Mouse (Mus musculus) bone marrow, adult 2 months (tissue): ENCODE results near the gene Phka2. TPM values are rescaled to one million over a fixed set of nuclear protein-coding genes. Genes with fewer than 3 reads are reported as not detected.
A peak's percentile ranks its signal among the peaks of the same experiment; 100 is the strongest.

ENCODE experiments used
- H3K27ac ChIP-seq: fragments of 200-500 bp; 2 replicates; pipeline ENCODE4 v1.5.1; 2012; ENCODE audit warnings: low read depth, mild to moderate bottlenecking, control low read depth, inconsistent platforms, low read length; ENCODE audit not compliant: control insufficient read depth, poor library complexity, insufficient read depth
- H3K4me1 ChIP-seq: fragments of 200-500 bp; 2 replicates; pipeline ENCODE4 v1.6.1; 2011; ENCODE audit warnings: low read length; ENCODE audit not compliant: control insufficient read depth, insufficient read depth
- H3K4me3 ChIP-seq: fragments of 200-500 bp; replicated peaks from 2 replicates; pipeline ENCODE3; 2011; ENCODE audit warnings: mild to moderate bottlenecking, low read depth, low read length, control low read depth; ENCODE audit not compliant: control insufficient read depth
- CTCF ChIP-seq: fragments of 200-500 bp; IDR thresholded peaks from 2 replicates; pipeline ENCODE4 v1.5.1; 2011; ENCODE audit warnings: low read length, control low read depth; ENCODE audit not compliant: control insufficient read depth, insufficient read depth
- POLR2A ChIP-seq: fragments of 200-500 bp; IDR thresholded peaks from 2 replicates; pipeline ENCODE4 v1.6.1; 2011; ENCODE audit warnings: low read depth, mild to moderate bottlenecking, control low read depth, low read length, borderline replicate concordance; ENCODE audit not compliant: control insufficient read depth
- WGBS: fragments of 180-500 bp; shearing (Covaris S2); methylation state at CpG from one replicate; pipeline ENCODE4 v1.1.7; 2018; 5-methylcytosine and 5-hydroxymethylcytosine counted together
- polyA plus RNA-seq: library from polyadenylated mRNA; stranded (reverse); fragments of >200 nt; gene quantifications from 2 replicates; pipeline ENCODE4 v1.2.4, GENCODE M21; 2011; ENCODE audit warnings: low replicate concordance; ENCODE audit not compliant: missing spikeins, insufficient read depth, insufficient read length

Phka2 gene
- 7.8 and 21.6 TPM in 2 replicates for polyA plus RNA-seq

DNA sequence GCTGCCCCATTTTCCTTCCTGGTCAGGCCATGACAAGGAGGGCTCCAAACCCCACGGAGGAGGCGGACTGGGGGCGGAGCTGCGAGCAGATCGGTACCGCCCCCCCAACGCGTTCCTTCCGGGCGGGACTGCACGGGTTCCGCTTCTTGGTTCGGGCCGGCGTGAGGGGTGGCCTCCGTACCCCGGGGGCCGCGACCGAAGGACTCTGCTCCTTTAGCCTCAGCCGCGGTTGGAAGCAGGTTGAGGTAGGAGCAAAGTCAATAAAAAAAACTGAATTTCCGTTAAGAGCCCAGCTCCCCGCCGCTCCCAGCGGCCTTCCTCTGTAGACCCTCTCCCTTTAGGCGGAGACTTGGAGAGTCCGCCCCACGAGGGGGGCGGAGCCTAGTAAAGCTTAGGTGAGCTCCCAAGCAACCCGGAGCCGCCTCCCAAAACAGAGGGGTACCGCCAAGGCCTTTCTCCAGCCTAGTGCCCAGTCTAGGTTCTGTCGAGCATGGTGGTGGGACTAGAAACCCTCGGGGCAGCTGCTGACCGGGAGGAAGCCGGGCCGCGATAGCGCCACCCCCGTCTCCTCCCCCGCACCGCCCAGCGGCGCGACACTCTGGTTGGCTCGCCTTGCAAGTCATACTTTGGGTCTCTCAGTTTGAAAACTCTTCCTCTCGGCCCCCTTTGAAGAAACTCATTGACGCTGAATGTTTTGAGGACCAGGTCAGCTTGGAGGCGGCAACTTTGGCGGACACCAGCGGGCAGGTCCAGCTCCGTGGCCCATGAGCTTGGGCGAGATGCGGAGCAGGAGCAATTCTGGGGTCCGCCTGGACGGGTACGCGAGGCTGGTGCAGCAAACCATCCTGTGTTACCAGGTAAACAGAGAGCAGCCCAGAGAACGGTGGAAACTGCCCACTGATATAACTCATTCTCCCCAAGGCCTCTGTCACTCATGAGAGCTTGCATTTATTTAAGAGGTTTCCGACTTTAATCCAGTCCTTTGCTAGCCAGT lies at the start of gene Phka2:
TSS of gene Phka2 (plus strand) at position 119 of the 994 bp plus-strand sequence.
- Histone ChIP-seq H3K4me3 (peak within 1 kb of the TSS; percentile 97), H3K4me1 (no peaks in the 10 kb centered on the region), H3K27ac (peak within 1 kb of the TSS; percentile 91)
- TF ChIP-seq POLR2A (peak; percentile 21; the same call in 1 of the 2 replicates), CTCF (no peak)
- 6% methylated on average over 61 of the region's 61 CpGs for WGBS

DNA sequence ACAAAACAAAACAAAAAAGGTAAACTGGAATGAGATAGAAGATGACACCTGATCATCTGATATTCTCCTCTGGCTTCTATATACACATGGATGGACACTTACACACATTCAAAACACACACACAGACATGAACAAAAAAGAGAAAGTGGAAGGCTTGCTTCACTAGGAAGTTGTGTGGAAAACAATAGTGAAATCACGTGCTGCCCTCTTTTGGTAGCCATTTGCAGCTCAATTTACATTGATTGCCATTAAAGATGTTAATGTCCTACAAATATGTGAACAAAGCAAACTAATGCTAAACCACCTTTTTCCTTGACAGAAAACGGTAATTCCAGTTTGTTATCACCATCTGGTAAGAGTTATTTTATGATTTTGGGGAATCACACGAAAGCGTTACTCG lies 46.3 kb upstream of the Phka2 start:
- no peaks in the 10 kb centered on the region for H3K4me1 ChIP-seq
- no peak for TF ChIP-seq CTCF
- no peak for TF ChIP-seq POLR2A
- 63% methylated on average over 5 of the region's 5 CpGs for WGBS
- no peak overlapping the region for H3K27ac ChIP-seq
- no peak overlapping the region for H3K4me3 ChIP-seq

DNA sequence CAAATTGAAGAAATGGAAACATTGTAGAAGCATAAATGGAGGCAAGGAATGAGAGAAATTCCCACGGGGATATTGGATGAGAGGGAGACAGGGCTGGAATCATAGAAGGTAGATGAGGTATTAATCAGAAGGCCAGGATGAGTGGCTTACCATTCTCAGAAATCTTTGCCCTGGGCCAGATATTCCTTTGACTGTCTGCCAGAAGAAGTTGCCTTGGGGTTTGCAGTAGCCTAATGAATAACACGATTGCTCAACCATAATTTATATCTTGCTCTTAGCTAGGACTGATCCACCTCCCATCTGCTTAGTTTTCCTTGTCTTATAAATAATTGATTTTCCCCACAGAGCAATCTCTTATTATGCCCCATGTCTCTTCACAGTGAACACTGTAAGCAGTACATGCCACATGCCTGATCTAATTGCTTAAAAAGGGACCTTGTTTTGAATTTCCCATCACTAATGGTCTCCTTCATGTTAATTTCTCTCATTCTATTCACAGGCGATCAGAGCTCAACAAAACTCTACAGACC lies 30.6 kb upstream of the Phka2 start:
- TF ChIP-seq POLR2A, result no peak
- no peak for TF ChIP-seq CTCF
- WGBS, result 67% methylated on average over 3 of the region's 3 CpGs
- Histone ChIP-seq H3K4me3 (no peak overlapping the region), H3K27ac (no peak overlapping the region), H3K4me1 (no peaks in the 10 kb centered on the region)

DNA sequence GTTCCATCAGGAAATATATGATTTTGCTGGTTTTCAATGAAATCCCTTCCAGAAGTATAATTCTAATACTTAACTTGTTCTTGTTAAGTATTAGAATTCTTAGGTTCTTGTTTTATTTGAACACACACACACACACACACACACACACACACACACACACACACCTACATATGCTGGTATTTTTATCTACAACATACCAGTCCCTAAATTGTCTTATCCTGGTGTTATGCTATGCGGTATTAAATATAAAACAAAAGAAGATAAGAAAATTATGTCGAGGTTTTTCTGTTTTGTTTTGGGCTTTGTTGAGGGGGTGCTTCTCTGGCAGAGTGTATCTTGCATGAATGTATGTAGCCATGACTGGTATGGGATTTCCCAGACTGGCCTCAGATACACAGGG lies 12.2 kb upstream of the Phka2 start:
- TF ChIP-seq CTCF, result no peak
- no peak for TF ChIP-seq POLR2A
- WGBS, result 50% methylated on average over 2 of the region's 2 CpGs
- no peak overlapping the region for H3K4me3 ChIP-seq

DNA sequence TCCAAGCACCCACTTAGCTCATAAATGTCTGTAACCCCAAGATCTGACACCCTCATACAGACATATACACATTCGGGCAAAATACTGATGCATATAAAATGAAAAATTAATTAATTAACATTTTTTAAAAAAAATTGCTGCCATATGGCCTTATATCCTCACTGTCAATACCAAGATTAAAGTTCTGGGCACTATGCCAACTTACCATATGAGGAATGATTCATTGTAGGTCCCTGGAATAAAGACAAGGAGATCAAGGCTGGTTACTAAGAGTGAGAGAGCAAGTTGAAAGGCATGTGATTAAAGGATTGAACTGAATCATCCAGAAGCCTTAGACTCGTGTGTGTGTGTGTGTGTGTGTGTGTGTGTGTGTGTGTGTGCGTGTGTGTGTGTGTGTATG lies 7.6 kb upstream of the Phka2 start:
- 65% methylated on average over 3 of the region's 3 CpGs for WGBS
- no peaks in the 10 kb centered on the region for H3K4me1 ChIP-seq
- no peak for TF ChIP-seq POLR2A
- no peak for TF ChIP-seq CTCF
- no peak overlapping the region for H3K4me3 ChIP-seq
- no peak overlapping the region for H3K27ac ChIP-seq

More for the DNA sequence above, 12.2 kb upstream of the Phka2 start:
- Histone ChIP-seq H3K4me1 (no peaks in the 10 kb centered on the region), H3K27ac (no peak overlapping the region)

DNA sequence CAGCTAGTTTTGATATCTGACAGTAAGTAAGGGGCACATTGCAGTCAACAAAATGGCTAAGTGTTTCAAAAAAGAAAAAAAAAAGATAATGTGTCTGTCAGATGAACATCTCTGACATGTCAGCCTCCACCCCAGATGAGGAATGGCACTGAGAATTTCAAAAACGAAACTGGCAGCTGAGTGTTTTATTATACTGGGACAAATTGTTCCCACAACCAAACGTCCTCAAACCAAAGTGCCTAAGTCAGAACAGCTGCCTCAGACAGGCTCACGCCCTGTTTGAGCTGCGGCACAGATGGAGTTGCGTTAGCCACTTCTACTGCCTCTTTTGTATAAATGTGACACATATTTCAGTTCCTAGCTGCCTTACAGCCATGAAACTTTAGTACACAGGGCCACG lies 7.0 kb upstream of the Phka2 start:
- Histone ChIP-seq H3K4me1 (no peaks in the 10 kb centered on the region), H3K27ac (no peak overlapping the region), H3K4me3 (no peak overlapping the region)
- 62% methylated on average over 6 of the region's 6 CpGs for WGBS
- TF ChIP-seq CTCF (no peak), POLR2A (no peak)

DNA sequence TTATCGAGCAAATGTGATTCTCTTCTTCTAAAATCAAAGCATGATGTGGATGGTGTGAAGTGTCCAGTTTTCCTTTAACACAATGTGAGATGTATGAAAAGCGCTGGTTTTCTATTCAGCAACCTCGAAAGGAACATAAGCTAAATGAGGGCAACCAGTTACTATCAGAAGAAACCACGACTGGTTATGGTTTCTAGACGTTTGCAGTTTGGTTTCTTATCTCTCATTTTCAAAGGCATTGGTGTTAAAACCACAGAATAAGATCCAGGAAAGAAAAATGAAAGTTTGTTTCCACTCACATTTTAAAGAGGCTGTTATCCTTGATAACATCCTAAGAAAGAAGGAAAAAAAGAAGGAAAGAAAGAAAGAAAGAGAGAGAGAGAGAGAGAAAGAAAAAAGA lies 5.5 kb upstream of the Phka2 start:
- Histone ChIP-seq H3K27ac (no peak overlapping the region), H3K4me3 (no peak overlapping the region), H3K4me1 (no peaks in the 10 kb centered on the region)
- WGBS, result 37% methylated on average over 5 of the region's 5 CpGs
- TF ChIP-seq POLR2A (no peak), CTCF (no peak)

DNA sequence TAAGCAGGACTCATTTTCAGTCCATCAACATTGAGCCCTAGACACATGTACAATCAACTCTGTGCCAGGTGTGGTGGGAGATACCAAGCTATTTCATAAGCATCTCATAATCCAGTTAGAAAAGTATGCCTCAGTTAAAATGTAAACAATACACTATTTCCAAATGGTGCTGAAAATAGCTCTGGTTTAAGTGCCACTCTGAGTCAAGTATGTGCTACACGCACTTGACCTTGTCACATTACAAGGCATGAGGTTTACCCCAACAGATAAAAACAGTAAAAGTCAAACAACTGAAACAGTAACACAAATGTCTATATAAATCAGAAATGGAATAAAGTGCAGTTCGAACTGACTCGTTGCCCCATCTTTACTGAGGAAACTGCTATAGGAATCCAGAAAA lies 871 bp upstream of the Phka2 start:
- H3K4me3 ChIP-seq, result no peak overlapping the region
- 84% methylated on average over 3 of the region's 3 CpGs for WGBS
- no peak overlapping the region for H3K27ac ChIP-seq
- H3K4me1 ChIP-seq, result no peaks in the 10 kb centered on the region
- TF ChIP-seq POLR2A, result no peak
- no peak for TF ChIP-seq CTCF

DNA sequence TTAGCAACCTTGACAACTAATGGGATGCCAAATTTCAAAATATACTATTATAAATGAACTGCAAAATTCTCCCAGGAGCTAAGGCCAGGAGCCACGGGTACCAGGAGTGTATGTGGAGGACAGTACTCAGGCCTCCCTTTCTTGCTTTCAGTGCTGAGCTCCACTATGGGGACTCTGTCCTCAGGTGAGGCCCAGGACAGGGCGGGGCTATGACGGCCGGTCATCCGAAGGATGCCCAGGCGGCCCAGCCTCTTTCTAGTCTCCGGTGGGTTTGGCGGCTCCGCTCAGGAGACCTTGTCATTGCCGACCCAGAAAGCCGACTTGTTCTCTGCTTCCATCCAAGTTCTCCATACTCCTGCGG lies 299 bp upstream of the Phka2 start:
- Histone ChIP-seq H3K27ac (peak overlapping the region; percentile 91), H3K4me3 (peak overlapping the region; percentile 97), H3K4me1 (no peaks in the 10 kb centered on the region)
- 10% methylated on average over 12 of the region's 12 CpGs for WGBS
- TF ChIP-seq CTCF (no peak), POLR2A (no peak)
